In genomic region chr14:74205011-74205410, GRCm38 (mm10) we compare ENCODE assay signal across 22 mouse cellular contexts.
DNase-seq lines count a peak whose midpoint lies in the region; ATAC-seq and TF ChIP-seq lines count a peak whose summit lies in the region.
"Had no signal": no experiment of that assay in that cellular context is flagged by ENCODE, and none has a peak within 500 bp of the region (broad histone marks: within the 10 kb centered on the region; RNA-seq: fewer than 3 reads in every experiment).

No protein-coding gene starts in this region.

- H3K27me3 ChIP-seq in forebrain, embryonic 13.5 days: no peaks in the 10 kb centered on the region
- no peaks in the 10 kb centered on the region for H3K27me3 ChIP-seq in forebrain, embryonic 11.5 days (ENCODE audit: control insufficient read depth, insufficient read depth, low read length)
- no peaks in the 10 kb centered on the region for H3K27me3 ChIP-seq in kidney, adult 2 months (replicated peaks; ENCODE audit: control insufficient read depth, insufficient read depth, low read length)
- no peaks in the 10 kb centered on the region for H3K27me3 ChIP-seq in heart, embryonic 12.5 days (replicated peaks)
- H3K27me3 ChIP-seq: heart, embryonic 15.5 days; intestine, embryonic 15.5 days had no signal

- H3K4me2 ChIP-seq in forebrain, embryonic 13.5 days: no peak overlapping the region
- H3K4me2 ChIP-seq in forebrain, embryonic 11.5 days (ENCODE audit: low read depth, low read length, severe bottlenecking): no peak overlapping the region
- H3K4me2 ChIP-seq in heart, embryonic 12.5 days: no peak overlapping the region
- H3K4me2 ChIP-seq: heart, embryonic 15.5 days; hindbrain, embryonic 14.5 days; intestine, embryonic 15.5 days had no signal

- H3K27ac ChIP-seq in forebrain, embryonic 13.5 days: no peak overlapping the region
- H3K27ac ChIP-seq in forebrain, embryonic 11.5 days (ENCODE audit: low read depth, low read length): no peak overlapping the region
- H3K27ac ChIP-seq in kidney, adult 2 months (ENCODE audit: insufficient read depth, low read depth, low read length): no peak overlapping the region
- H3K27ac ChIP-seq in heart, embryonic 12.5 days (ENCODE audit: poor library complexity, severe bottlenecking): no peak overlapping the region
- H3K27ac ChIP-seq: embryonic facial prominence, embryonic 10.5 days; heart, embryonic 10.5 days; heart, embryonic 15.5 days; hindbrain, embryonic 14.5 days; intestine, embryonic 15.5 days had no signal

- no peak overlapping the region for H3K4me3 ChIP-seq in forebrain, embryonic 13.5 days
- H3K4me3 ChIP-seq in forebrain, embryonic 11.5 days (ENCODE audit: low read depth, low read length): no peak overlapping the region
- no peak overlapping the region for H3K4me3 ChIP-seq in kidney, adult 2 months (ENCODE audit: insufficient read depth, low read depth, low read length)
- no peak overlapping the region for H3K4me3 ChIP-seq in heart, embryonic 12.5 days
- H3K4me3 ChIP-seq: embryonic facial prominence, embryonic 10.5 days; heart, embryonic 10.5 days; heart, embryonic 15.5 days; intestine, embryonic 15.5 days had no signal

- H3K36me3 ChIP-seq in forebrain, embryonic 13.5 days (ENCODE audit: poor library complexity, severe bottlenecking): no peaks in the 10 kb centered on the region
- H3K36me3 ChIP-seq in forebrain, embryonic 11.5 days (ENCODE audit: control insufficient read depth, insufficient read depth, low read length): no peaks in the 10 kb centered on the region
- no peaks in the 10 kb centered on the region for H3K36me3 ChIP-seq in kidney, adult 2 months (ENCODE audit: control insufficient read depth, insufficient read depth, low read length)
- no peaks in the 10 kb centered on the region for H3K36me3 ChIP-seq in heart, embryonic 12.5 days
- H3K36me3 ChIP-seq: embryonic facial prominence, embryonic 10.5 days; G1E; heart, embryonic 10.5 days; heart, embryonic 15.5 days; intestine, embryonic 15.5 days had no signal

- peak; percentile 79; the same call in 1 of the 2 replicates for ATAC-seq in forebrain, embryonic 13.5 days
- ATAC-seq in forebrain, embryonic 11.5 days (replicated peaks; ENCODE audit: low FRiP score): no peak
- no peak for ATAC-seq in heart, embryonic 12.5 days (ENCODE audit: insufficient number of reproducible peaks, low FRiP score)
- ATAC-seq: activated CD4-positive, CD25-positive, alpha-beta regulatory T cell, adult 4 months; CD4-positive, CD25-positive, alpha-beta regulatory T cell, adult 4 months; intestine, embryonic 15.5 days had no signal

- no peak for TF ChIP-seq POLR2A in kidney, adult 2 months (IDR thresholded peaks at IDR 0.05; ENCODE audit: low read depth, low read length)

- H3K4me1 ChIP-seq in forebrain, embryonic 13.5 days: no peaks in the 10 kb centered on the region
- no peaks in the 10 kb centered on the region for H3K4me1 ChIP-seq in forebrain, embryonic 11.5 days (replicated peaks; ENCODE audit: control insufficient read depth, insufficient read depth, low read length)
- no peaks in the 10 kb centered on the region; the same call in 1 of the 2 replicates for H3K4me1 ChIP-seq in kidney, adult 2 months (ENCODE audit: control insufficient read depth, insufficient read depth, low read length)
- no peaks in the 10 kb centered on the region for H3K4me1 ChIP-seq in heart, embryonic 12.5 days (replicated peaks)
- H3K4me1 ChIP-seq: embryonic facial prominence, embryonic 10.5 days; heart, embryonic 10.5 days; heart, embryonic 15.5 days; intestine, embryonic 15.5 days had no signal

- 67% methylated on average over 1 of the region's 1 CpGs for WGBS in forebrain, embryonic 13.5 days
- 95% methylated on average over 1 of the region's 1 CpGs for whole genome bisulfite sequencing in forebrain, embryonic 11.5 days
- 53% methylated on average over 1 of the region's 1 CpGs for WGBS in kidney, adult 2 months
- 79% methylated on average over 1 of the region's 1 CpGs for WGBS in heart, embryonic 12.5 days

- H3K9ac ChIP-seq in forebrain, embryonic 13.5 days: no peak overlapping the region
- H3K9ac ChIP-seq in forebrain, embryonic 11.5 days (ENCODE audit: low read length): no peak overlapping the region
- H3K9ac ChIP-seq in heart, embryonic 12.5 days: no peak overlapping the region
- H3K9ac ChIP-seq: heart, embryonic 15.5 days; hindbrain, embryonic 14.5 days; intestine, embryonic 15.5 days had no signal

- no peak for DNase-seq in forebrain, embryonic 11.5 days (ENCODE audit: low spot score)
- DNase-seq in kidney, adult 2 months: peak; percentile 47
- no peak for DNase-seq in kidney, postnatal 14 days
- DNase-seq in brain, adult 2 months (ENCODE audit: low read depth, low spot score): peak; percentile 65
- DNase-seq in telencephalon, adult 2 months (ENCODE audit: low read depth, low spot score): peak; percentile 70
- DNase-seq: adrenal gland, postnatal 14 days; B cell, adult 2 months; cerebellum, adult 2 months; cerebellum, postnatal 10 days; gastrocnemius, postnatal 36 days; heart, adult 18-20 months; heart, postnatal 14 days had no signal

- TF ChIP-seq CTCF in kidney, adult 2 months (conservative IDR thresholded peaks at IDR 0.05; ENCODE audit: insufficient read depth, insufficient read length, low read depth, low read length): no peak

- H3K9me3 ChIP-seq in forebrain, embryonic 13.5 days (replicated peaks): no peaks in the 10 kb centered on the region
- H3K9me3 ChIP-seq in forebrain, embryonic 11.5 days (ENCODE audit: control insufficient read depth, low read length): no peaks in the 10 kb centered on the region
- no peaks in the 10 kb centered on the region for H3K9me3 ChIP-seq in heart, embryonic 12.5 days (replicated peaks)
- H3K9me3 ChIP-seq: embryonic facial prominence, embryonic 10.5 days; G1E; heart, embryonic 10.5 days; heart, embryonic 15.5 days; intestine, embryonic 15.5 days had no signal

Comparison
In these comparisons a context has a peak if more than half of its experiments do, and no peak if none do; other contexts are left out.
1. DNase-seq: peak in kidney, adult 2 months (single experiment), brain, adult 2 months (single experiment) and telencephalon, adult 2 months (single experiment); none in forebrain, embryonic 11.5 days (single experiment) and kidney, postnatal 14 days (single experiment).